ENCODE assay signal across 8 mouse cellular contexts in the genomic region with DNA sequence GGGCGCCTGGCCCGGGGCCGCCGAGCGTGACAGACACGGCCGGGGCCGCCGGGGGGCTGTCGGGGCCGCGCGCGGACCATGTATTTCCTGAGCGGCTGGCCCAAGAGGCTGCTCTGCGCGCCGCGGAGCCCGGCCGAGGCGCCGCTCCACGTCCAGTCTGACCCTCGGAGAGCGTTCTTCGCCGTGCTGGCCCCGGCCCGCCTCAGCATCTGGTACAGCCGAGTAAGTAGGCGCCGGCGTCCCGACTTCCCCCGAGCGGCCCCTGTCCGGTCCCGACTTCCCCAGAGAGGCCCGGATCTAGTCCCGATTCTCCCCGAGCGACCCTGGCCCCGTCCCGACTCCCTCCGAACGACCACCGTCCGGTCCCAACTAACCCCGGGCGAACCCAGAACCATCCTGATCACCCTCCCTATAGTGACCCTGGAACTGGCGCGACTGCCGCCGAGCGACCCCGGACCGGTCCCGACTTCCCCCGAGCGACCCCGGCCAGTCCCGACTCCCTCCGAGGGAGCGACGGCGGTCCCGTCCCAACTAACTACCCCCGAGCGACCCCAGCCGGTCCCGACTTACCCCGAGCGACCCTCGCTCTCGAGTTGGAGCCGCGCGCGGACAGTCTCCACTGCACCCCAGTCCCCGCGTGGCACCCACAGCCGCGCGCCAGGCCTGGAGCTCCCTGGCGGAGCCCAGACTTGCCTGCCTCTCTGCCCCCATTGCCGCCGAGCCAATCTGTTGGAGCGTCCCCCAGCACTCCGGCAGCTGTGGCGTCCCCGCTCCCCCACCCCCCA. TPM values are rescaled to one million over a fixed set of nuclear protein-coding genes. Genes with fewer than 3 reads are reported as not detected.
A peak's percentile ranks its signal among the peaks of the same experiment; 100 is the strongest.
DNase-seq lines count a peak whose midpoint lies in the region; ATAC-seq lines count a peak whose summit lies in the region.

No protein-coding gene starts in this region.

- H3K36me3 ChIP-seq in embryonic facial prominence, embryonic 10.5 days (replicated peaks), result peaks cover 7% of the 10 kb centered on the region
- H3K36me3 ChIP-seq in heart, embryonic 11.5 days (ENCODE audit: control insufficient read depth, insufficient read depth, low read length), result no peaks in the 10 kb centered on the region; the same call in 1 of the 2 replicates
- H3K36me3 ChIP-seq in liver, embryonic 16.5 days (ENCODE audit: control insufficient read depth, insufficient read depth), result no peaks in the 10 kb centered on the region
- H3K36me3 ChIP-seq in neural tube, embryonic 13.5 days, result no peaks in the 10 kb centered on the region

- peak; percentile 63 for DNase-seq in CD4-positive, CD25-positive, alpha-beta regulatory T cell, adult 2 months (ENCODE audit: low read depth, low spot score)
- DNase-seq in adrenal gland, adult (ENCODE audit: inconsistent age in 2 of 2, low spot score in 1 of 2), result peak; percentile 63 to 87
- DNase-seq in embryonic facial prominence, embryonic 10.5 days (ENCODE audit: low spot score), result peak; percentile 79
- DNase-seq in kidney, postnatal 10 days, result peak; percentile 68
- DNase-seq in thymus, postnatal 36 days, result peak; percentile 62 to 74

- H3K9ac ChIP-seq in heart, embryonic 11.5 days (ENCODE audit: low read depth, low read length), result peak overlapping the region; percentile 94
- H3K9ac ChIP-seq in liver, embryonic 16.5 days (ENCODE audit: low read depth, low read length), result peak overlapping the region; percentile 82
- peak overlapping the region; percentile 92 for H3K9ac ChIP-seq in neural tube, embryonic 13.5 days

- peak; percentile 67 for ATAC-seq in heart, embryonic 11.5 days (replicated peaks; ENCODE audit: insufficient number of reproducible peaks, low FRiP score, low TSS enrichment)
- ATAC-seq in liver, embryonic 16.5 days (ENCODE audit: low read depth), result peak; percentile 39
- peak; percentile 79 for ATAC-seq in neural tube, embryonic 13.5 days (ENCODE audit: low read depth)

- H3K9me3 ChIP-seq in embryonic facial prominence, embryonic 10.5 days, result no peaks in the 10 kb centered on the region
- no peaks in the 10 kb centered on the region for H3K9me3 ChIP-seq in heart, embryonic 11.5 days (replicated peaks; ENCODE audit: control insufficient read depth, low read length)
- H3K9me3 ChIP-seq in liver, embryonic 16.5 days (replicated peaks; ENCODE audit: control insufficient read depth, low read length), result no peaks in the 10 kb centered on the region
- H3K9me3 ChIP-seq in neural tube, embryonic 13.5 days, result no peaks in the 10 kb centered on the region

- peak overlapping the region; percentile 98 for H3K27ac ChIP-seq in embryonic facial prominence, embryonic 10.5 days (replicated peaks)
- H3K27ac ChIP-seq in heart, embryonic 11.5 days (ENCODE audit: low read depth, low read length), result peak overlapping the region; percentile 96
- peak overlapping the region; percentile 95 for H3K27ac ChIP-seq in liver, embryonic 16.5 days (ENCODE audit: low read length)
- peak overlapping the region; percentile 94 for H3K27ac ChIP-seq in neural tube, embryonic 13.5 days (replicated peaks)

- under 1% methylated on average over 92 of the region's 92 CpGs for WGBS in embryonic facial prominence, embryonic 10.5 days
- under 1% methylated on average over 91 of the region's 92 CpGs for WGBS in heart, embryonic 11.5 days (ENCODE audit: insufficient replicate concordance)
- under 1% methylated on average over 88 of the region's 92 CpGs for WGBS in liver, embryonic 16.5 days (ENCODE audit: insufficient replicate concordance)
- WGBS in neural tube, embryonic 13.5 days, result under 1% methylated on average over 87 of the region's 92 CpGs

- H3K4me2 ChIP-seq in heart, embryonic 11.5 days, result peak overlapping the region; percentile 86
- peak overlapping the region; percentile 93 for H3K4me2 ChIP-seq in liver, embryonic 16.5 days (ENCODE audit: low read depth, low read length)
- peak overlapping the region; percentile 84 for H3K4me2 ChIP-seq in neural tube, embryonic 13.5 days

- peaks cover 23% of the 10 kb centered on the region for H3K4me1 ChIP-seq in embryonic facial prominence, embryonic 10.5 days
- H3K4me1 ChIP-seq in heart, embryonic 11.5 days (ENCODE audit: control insufficient read depth, insufficient read depth, low read length), result peaks cover 4% of the 10 kb centered on the region; the same call in 1 of the 2 replicates
- H3K4me1 ChIP-seq in liver, embryonic 16.5 days (ENCODE audit: control insufficient read depth, low read depth, low read length), result peaks cover 11% of the 10 kb centered on the region
- peaks cover 29% of the 10 kb centered on the region for H3K4me1 ChIP-seq in neural tube, embryonic 13.5 days (replicated peaks)

- no peaks in the 10 kb centered on the region for H3K27me3 ChIP-seq in embryonic facial prominence, embryonic 10.5 days (replicated peaks; ENCODE audit: low read depth, poor library complexity, severe bottlenecking)
- H3K27me3 ChIP-seq in heart, embryonic 11.5 days (ENCODE audit: control insufficient read depth, insufficient read depth, low read length), result no peaks in the 10 kb centered on the region
- no peaks in the 10 kb centered on the region for H3K27me3 ChIP-seq in liver, embryonic 16.5 days (ENCODE audit: control insufficient read depth, insufficient read depth, low read depth, low read length)
- no peaks in the 10 kb centered on the region for H3K27me3 ChIP-seq in neural tube, embryonic 13.5 days

- H3K4me3 ChIP-seq in embryonic facial prominence, embryonic 10.5 days, result peak overlapping the region; percentile 97
- H3K4me3 ChIP-seq in heart, embryonic 11.5 days (ENCODE audit: low read depth, low read length), result peak overlapping the region; percentile 73
- peak overlapping the region; percentile 80 for H3K4me3 ChIP-seq in liver, embryonic 16.5 days (ENCODE audit: low read depth, low read length)
- H3K4me3 ChIP-seq in neural tube, embryonic 13.5 days, result peak overlapping the region; percentile 85

RNA-seq across cellular contexts. Expression of gene Ric1, which starts 0.6 kb away (rescaled TPM):
- 17.1 and 20.0 TPM in 2 replicates for polyA plus RNA-seq in embryonic facial prominence, embryonic 10.5 days (2016; fragmentation: Nextera tagmentation; extraction: Ambion mirVana)
- polyA plus RNA-seq in heart, embryonic 11.5 days (2014; fragmentation: Nextera tagmentation; extraction: Ambion mirVana), result 6.5 and 8.7 TPM in 2 replicates
- 3.2 and 3.6 TPM in 2 replicates for polyA plus RNA-seq in liver, embryonic 16.5 days (2015; fragmentation: Nextera tagmentation; extraction: Ambion mirVana)
- polyA plus RNA-seq in neural tube, embryonic 13.5 days (2015; fragmentation: Nextera tagmentation; extraction: Ambion mirVana), result 14.5 and 16.9 TPM in 2 replicates

Comparison
In these comparisons a context has a peak if more than half of its experiments do, and no peak if none do; other contexts are left out.
1. Peak in every context shown above with its lines: DNase-seq, ATAC-seq, H3K4me3 ChIP-seq and H3K27ac ChIP-seq.